Mouse (Mus musculus) lung, embryonic 16.5 days (tissue): ENCODE measurements at regions not wholly inside any gene's neighbourhood (a gene's known extent, or its start where the extent isn't known, plus 50 kb on each side); places are given as distances from the start of the nearest gene placed in this dataset.

ENCODE experiments used
- ATAC-seq: fragments of 200-750 bp; cut with Nextera tagmentation; 2 replicates; pipeline ENCODE4 v1.8.0; 2017; ENCODE audit warnings: low read depth, mild to moderate bottlenecking, moderate library complexity
- H3K27ac ChIP-seq: fragments of 300-500 bp; sonication (generic); 2 replicates; pipeline ENCODE4 v1.5.1; 2014; ENCODE audit warnings: mild to moderate bottlenecking, control low read depth, low read length
- H3K27me3 ChIP-seq: fragments of 300-500 bp; sonication (generic); 2 replicates; pipeline ENCODE4 v1.6.1; 2014; ENCODE audit warnings: low read depth, low read length, mixed read lengths; ENCODE audit not compliant: control insufficient read depth, insufficient read depth
- H3K36me3 ChIP-seq: fragments of 300-500 bp; sonication (generic); 2 replicates; pipeline ENCODE4 v1.6.1; 2014; ENCODE audit warnings: low read length; ENCODE audit not compliant: control insufficient read depth, insufficient read depth
- H3K4me1 ChIP-seq: fragments of 300-500 bp; sonication (generic); replicated peaks from 2 replicates; pipeline ENCODE4 v1.6.1; 2014; ENCODE audit warnings: low read length, mixed read lengths; ENCODE audit not compliant: control insufficient read depth, insufficient read depth
- H3K4me2 ChIP-seq: fragments of 300-500 bp; sonication (generic); 2 replicates; pipeline ENCODE4 v1.6.1; 2014; ENCODE audit warnings: low read depth, low read length, control low read depth
- H3K4me3 ChIP-seq: fragments of 300-500 bp; sonication (generic); 2 replicates; pipeline ENCODE4 v1.5.1; 2014; ENCODE audit warnings: mild to moderate bottlenecking, low read length, control low read depth
- H3K9ac ChIP-seq: fragments of 300-500 bp; sonication (generic); 2 replicates; pipeline ENCODE4 v1.6.1; 2014; ENCODE audit warnings: low read length, control low read depth
- H3K9me3 ChIP-seq: fragments of 300-500 bp; sonication (generic); 2 replicates; pipeline ENCODE4 v1.6.1; 2016; ENCODE audit warnings: low read length; ENCODE audit not compliant: control insufficient read depth
- WGBS: fragments of 180-500 bp; shearing (Covaris S2); extraction: QIAGEN DNeasy Blood & Tissue Kit; methylation state at CpG from one replicate; pipeline ENCODE4 v1.1.7; 2014; 5-methylcytosine and 5-hydroxymethylcytosine counted together

- Histone ChIP-seq H3K4me2 (no peak overlapping the region), H3K36me3 (no peaks in the 10 kb centered on the region), H3K9ac (no peak overlapping the region), H3K27ac (no peak overlapping the region), H3K9me3 (peaks cover 3% of the 10 kb centered on the region; the same call in 1 of the 2 replicates), H3K4me3 (no peak overlapping the region), H3K4me1 (no peaks in the 10 kb centered on the region), H3K27me3 (no peaks in the 10 kb centered on the region)
- 71% methylated on average over 2 of the region's 2 CpGs for WGBS
- no peak for ATAC-seq
Observed at GRCm38 (mm10) chr17:65146376-65146775, 310.5 kb upstream of the 4930583I09Rik start.

DNA sequence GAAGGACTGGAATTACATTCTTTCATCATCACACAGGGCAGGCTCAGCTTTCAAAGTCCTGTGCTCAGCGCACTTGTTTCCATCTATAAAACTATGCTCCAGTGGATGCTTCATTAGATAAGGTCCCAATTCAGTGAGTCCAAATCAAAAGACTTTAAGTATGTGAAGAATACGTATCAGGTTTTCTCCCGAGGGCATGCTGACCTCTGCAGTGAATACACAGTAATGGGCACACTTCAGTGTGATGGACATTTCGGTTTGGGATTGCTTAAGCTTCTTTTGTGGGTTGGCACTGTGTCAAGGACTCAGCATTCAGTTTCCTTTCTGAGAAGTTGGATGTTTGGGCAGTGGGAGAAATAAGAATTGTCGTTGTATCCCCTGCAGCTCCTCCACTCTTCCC is 278.8 kb upstream of the 4930583I09Rik start:
- Histone ChIP-seq H3K27me3 (no peaks in the 10 kb centered on the region), H3K9ac (no peak overlapping the region), H3K4me1 (no peaks in the 10 kb centered on the region), H3K4me2 (no peak overlapping the region), H3K4me3 (no peak overlapping the region), H3K27ac (no peak overlapping the region), H3K9me3 (no peaks in the 10 kb centered on the region), H3K36me3 (no peaks in the 10 kb centered on the region)
- no peak for ATAC-seq
- 70% methylated on average over 5 of the region's 5 CpGs for WGBS

DNA sequence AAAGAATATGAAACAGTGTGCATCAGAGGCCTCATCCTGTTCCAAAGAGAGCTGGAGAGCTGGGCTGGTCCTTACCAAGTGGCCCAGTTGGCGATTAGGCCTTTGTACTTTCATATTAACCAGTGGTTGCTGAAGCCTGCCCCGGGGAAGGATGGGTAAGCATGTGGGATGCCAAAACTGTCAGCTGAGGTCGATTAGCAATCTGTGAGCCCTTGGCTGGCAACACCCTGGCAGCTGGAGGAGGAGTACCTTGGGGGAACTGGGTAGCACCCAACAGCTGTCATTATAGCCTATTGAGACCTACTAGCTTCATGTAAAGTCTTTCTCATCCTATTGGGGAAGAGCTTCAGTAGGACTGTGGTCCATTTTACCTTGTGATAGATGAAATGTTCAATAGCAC is 277.2 kb upstream of the 4930583I09Rik start:
- H3K36me3 ChIP-seq, result no peaks in the 10 kb centered on the region
- H3K4me3 ChIP-seq, result no peak overlapping the region
- 63% methylated on average over 3 of the region's 3 CpGs for WGBS
- no peak overlapping the region for H3K4me2 ChIP-seq
- no peak overlapping the region for H3K9ac ChIP-seq
- no peaks in the 10 kb centered on the region for H3K4me1 ChIP-seq
- H3K9me3 ChIP-seq, result no peaks in the 10 kb centered on the region
- ATAC-seq, result no peak
- H3K27ac ChIP-seq, result no peak overlapping the region
- no peaks in the 10 kb centered on the region for H3K27me3 ChIP-seq

DNA sequence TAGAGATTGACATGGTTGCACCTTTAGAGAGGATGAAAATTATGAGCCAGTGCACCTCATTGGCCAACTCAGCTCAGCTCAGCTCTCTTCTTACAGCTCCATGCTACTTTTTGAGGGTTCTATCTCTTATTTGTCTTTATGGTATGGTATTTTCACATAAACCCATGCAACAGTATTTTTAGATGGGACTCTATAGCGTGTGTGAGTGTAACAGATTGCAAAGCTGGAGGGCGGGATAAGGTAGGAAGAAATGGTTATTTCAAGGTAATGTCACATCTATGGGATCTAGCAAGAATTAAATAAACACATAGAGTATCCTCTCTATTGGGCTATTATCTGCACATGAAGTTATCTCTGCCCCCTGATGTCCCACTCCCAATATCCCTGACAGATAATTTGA is 269.8 kb upstream of the 4930583I09Rik start:
- H3K4me1 ChIP-seq, result no peaks in the 10 kb centered on the region
- no peaks in the 10 kb centered on the region for H3K36me3 ChIP-seq
- 84% methylated on average over 2 of the region's 2 CpGs for WGBS
- H3K9me3 ChIP-seq, result no peaks in the 10 kb centered on the region
- no peak overlapping the region for H3K27ac ChIP-seq
- H3K9ac ChIP-seq, result no peak overlapping the region
- no peaks in the 10 kb centered on the region for H3K27me3 ChIP-seq
- ATAC-seq, result no peak
- H3K4me2 ChIP-seq, result no peak overlapping the region
- no peak overlapping the region for H3K4me3 ChIP-seq

DNA sequence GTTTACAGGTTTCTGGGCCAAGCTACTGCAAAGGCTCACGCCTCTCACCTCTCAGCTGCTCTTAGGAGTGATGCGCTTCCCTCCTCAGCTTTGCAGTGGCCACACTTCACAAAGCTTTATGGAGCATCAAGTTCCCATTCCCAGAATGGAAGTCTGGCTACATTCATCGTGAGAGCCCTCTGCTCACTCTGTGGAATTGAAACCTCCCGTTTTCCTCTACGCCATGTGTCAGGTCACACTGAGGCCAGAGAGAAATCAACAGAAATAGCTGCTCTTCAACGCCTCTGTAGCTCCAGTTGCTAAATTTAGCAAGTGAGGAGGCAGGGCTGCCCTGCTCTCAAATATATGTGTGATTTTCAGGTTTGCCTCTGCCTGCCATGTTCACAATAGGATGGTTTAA is 265.3 kb upstream of the 4930583I09Rik start:
- Histone ChIP-seq H3K4me3 (no peak overlapping the region), H3K4me2 (no peak overlapping the region), H3K9me3 (no peaks in the 10 kb centered on the region), H3K9ac (no peak overlapping the region), H3K4me1 (no peaks in the 10 kb centered on the region), H3K27ac (no peak overlapping the region), H3K36me3 (no peaks in the 10 kb centered on the region), H3K27me3 (no peaks in the 10 kb centered on the region)
- ATAC-seq, result no peak
- 51% methylated on average over 6 of the region's 6 CpGs for WGBS

- Histone ChIP-seq H3K9ac (no peak overlapping the region), H3K27me3 (no peaks in the 10 kb centered on the region), H3K4me1 (no peaks in the 10 kb centered on the region), H3K36me3 (no peaks in the 10 kb centered on the region), H3K27ac (no peak overlapping the region), H3K4me3 (no peak overlapping the region), H3K4me2 (no peak overlapping the region), H3K9me3 (no peaks in the 10 kb centered on the region)
- no peak for ATAC-seq
- WGBS, result 85% methylated on average over 8 of the region's 8 CpGs
Observed at GRCm38 (mm10) chr17:65082249-65082648, 246.4 kb upstream of the 4930583I09Rik start.

GRCm38 (mm10) chr17:65081779-65082086 is 245.9 kb upstream of the 4930583I09Rik start:
- no peak for ATAC-seq
- H3K9ac ChIP-seq, result no peak overlapping the region
- no peaks in the 10 kb centered on the region for H3K36me3 ChIP-seq
- H3K4me3 ChIP-seq, result no peak overlapping the region
- no peak overlapping the region for H3K4me2 ChIP-seq
- 68% methylated on average over 2 of the region's 2 CpGs for WGBS
- H3K27me3 ChIP-seq, result no peaks in the 10 kb centered on the region
- no peak overlapping the region for H3K27ac ChIP-seq
- H3K9me3 ChIP-seq, result no peaks in the 10 kb centered on the region
- no peaks in the 10 kb centered on the region for H3K4me1 ChIP-seq

- Histone ChIP-seq H3K36me3 (no peaks in the 10 kb centered on the region), H3K9ac (no peak overlapping the region), H3K4me3 (no peak overlapping the region), H3K4me2 (no peak overlapping the region), H3K27me3 (no peaks in the 10 kb centered on the region), H3K4me1 (no peaks in the 10 kb centered on the region), H3K9me3 (no peaks in the 10 kb centered on the region), H3K27ac (no peak overlapping the region)
- 58% methylated on average over 9 of the region's 9 CpGs for WGBS
- no peak for ATAC-seq
Observed at GRCm38 (mm10) chr17:65081072-65081778, 245.4 kb upstream of the 4930583I09Rik start.

- H3K9ac ChIP-seq, result no peak overlapping the region
- 87% methylated on average over 4 of the region's 4 CpGs for WGBS
Observed at GRCm38 (mm10) chr17:65074878-65075277, 239.0 kb upstream of the 4930583I09Rik start.

DNA sequence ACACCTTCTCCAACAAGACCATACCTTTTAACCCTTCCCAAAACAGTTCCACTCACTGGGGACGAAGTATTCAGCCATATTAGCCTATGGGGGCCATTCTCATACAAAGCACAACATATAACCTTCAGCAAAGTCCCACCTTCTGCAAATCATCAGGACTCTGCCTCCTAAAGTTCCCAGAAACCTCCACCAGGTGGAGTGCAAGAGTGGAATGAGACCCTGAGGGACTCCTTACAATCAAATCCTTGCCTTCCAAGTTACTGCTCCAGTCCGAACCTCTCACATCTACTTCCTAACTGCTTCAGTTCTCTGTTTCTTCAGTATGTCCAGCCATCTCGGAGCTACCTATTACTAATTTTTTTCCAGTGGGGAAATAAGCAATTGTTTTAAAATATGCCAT is 235.2 kb upstream of the 4930583I09Rik start:
- ATAC-seq, result no peak
- H3K4me1 ChIP-seq, result no peaks in the 10 kb centered on the region
- H3K36me3 ChIP-seq, result no peaks in the 10 kb centered on the region
- no peak overlapping the region for H3K4me2 ChIP-seq
- H3K9me3 ChIP-seq, result no peaks in the 10 kb centered on the region
- no peak overlapping the region for H3K4me3 ChIP-seq
- no peaks in the 10 kb centered on the region for H3K27me3 ChIP-seq
- H3K27ac ChIP-seq, result no peak overlapping the region
- 49% methylated on average over 3 of the region's 3 CpGs for WGBS
- no peak overlapping the region for H3K9ac ChIP-seq

More at GRCm38 (mm10) chr17:65074878-65075277, 239.0 kb upstream of the 4930583I09Rik start:
- no peak for ATAC-seq
- no peak overlapping the region for H3K27ac ChIP-seq
- no peaks in the 10 kb centered on the region for H3K4me1 ChIP-seq
- H3K36me3 ChIP-seq, result no peaks in the 10 kb centered on the region
- no peaks in the 10 kb centered on the region for H3K27me3 ChIP-seq
- H3K4me3 ChIP-seq, result no peak overlapping the region
- no peak overlapping the region for H3K4me2 ChIP-seq
- no peaks in the 10 kb centered on the region for H3K9me3 ChIP-seq
